14 mouse cellular contexts compared by ENCODE assay signal in the genomic region with DNA sequence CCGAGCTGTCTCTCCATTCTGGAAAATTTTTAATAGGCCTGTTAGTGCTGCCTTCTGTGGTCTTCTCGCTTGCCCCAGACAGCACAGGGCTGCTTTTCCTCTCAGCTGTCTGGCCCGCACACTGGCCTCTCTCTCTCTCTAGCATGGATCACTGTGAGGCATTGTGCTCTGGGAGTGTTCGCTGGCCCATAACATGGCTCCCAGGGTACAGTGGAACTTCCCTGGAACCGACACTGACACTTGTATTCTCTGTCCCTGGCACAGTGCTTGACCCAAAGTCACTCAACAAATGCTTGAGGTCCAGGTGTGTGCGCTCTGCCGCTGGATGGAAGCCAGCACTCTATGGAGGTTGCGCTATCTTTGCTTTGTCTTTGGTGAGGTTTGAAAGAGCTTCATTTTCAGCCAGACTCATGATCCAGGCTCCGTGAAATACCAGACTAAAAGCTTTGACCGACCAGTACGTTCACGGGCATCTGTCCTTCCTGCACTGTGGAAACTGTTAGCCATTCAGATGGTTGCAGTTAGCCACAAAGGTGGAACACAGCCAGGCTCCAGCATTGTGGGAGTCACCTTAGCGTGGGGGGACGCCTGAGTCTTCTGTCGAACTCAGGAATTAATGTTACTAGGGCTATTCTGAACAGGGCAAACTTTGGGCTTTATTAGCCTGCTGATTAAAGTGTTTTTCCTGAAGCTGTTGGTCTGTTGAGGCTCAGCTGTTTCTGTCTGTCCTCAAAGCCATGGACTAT. TPM values are rescaled to one million over a fixed set of nuclear protein-coding genes. Genes with fewer than 3 reads are reported as not detected.
DNase-seq lines count a peak whose midpoint lies in the region; ATAC-seq and TF ChIP-seq lines count a peak whose summit lies in the region.
"Had no signal": no experiment of that assay in that cellular context is flagged by ENCODE, and none has a peak within 500 bp of the region (broad histone marks: within the 10 kb centered on the region; RNA-seq: fewer than 3 reads in every experiment).

No protein-coding gene starts in this region.

- H3K4me1 ChIP-seq in heart, postnatal 0 days (ENCODE audit: control insufficient read depth, insufficient read depth) = peaks cover 18% of the 10 kb centered on the region; the same call in 1 of the 2 replicates
- no peaks in the 10 kb centered on the region for H3K4me1 ChIP-seq in midbrain, postnatal 0 days (ENCODE audit: insufficient read depth, low read length)
- H3K4me1 ChIP-seq in midbrain, embryonic 16.5 days (ENCODE audit: control insufficient read depth, insufficient read depth, low read length) = no peaks in the 10 kb centered on the region
- no peaks in the 10 kb centered on the region for H3K4me1 ChIP-seq in hindbrain, embryonic 15.5 days (replicated peaks)

- H3K9me3 ChIP-seq in heart, postnatal 0 days (replicated peaks; ENCODE audit: control insufficient read depth, low read length) = no peaks in the 10 kb centered on the region
- no peaks in the 10 kb centered on the region for H3K9me3 ChIP-seq in midbrain, postnatal 0 days (ENCODE audit: low read length)
- H3K9me3 ChIP-seq in midbrain, embryonic 16.5 days (replicated peaks; ENCODE audit: control insufficient read depth, low read length, poor library complexity, severe bottlenecking) = no peaks in the 10 kb centered on the region
- no peaks in the 10 kb centered on the region for H3K9me3 ChIP-seq in hindbrain, embryonic 15.5 days
- H3K9me3 ChIP-seq: heart, embryonic 15.5 days had no signal

- 65% methylated on average over 15 of the region's 15 CpGs for WGBS in heart, postnatal 0 days
- WGBS in midbrain, postnatal 0 days = 68% methylated on average over 15 of the region's 15 CpGs
- 69% methylated on average over 15 of the region's 15 CpGs for WGBS in midbrain, embryonic 16.5 days
- WGBS in hindbrain, embryonic 15.5 days = 65% methylated on average over 15 of the region's 15 CpGs

- peaks cover 10% of the 10 kb centered on the region; the same call in 1 of the 2 replicates for H3K36me3 ChIP-seq in heart, postnatal 0 days (replicated peaks; ENCODE audit: control insufficient read depth, insufficient read depth, low read length)
- H3K36me3 ChIP-seq in midbrain, postnatal 0 days (ENCODE audit: insufficient read depth, low read length) = peaks cover 8% of the 10 kb centered on the region; the same call in 1 of the 2 replicates
- H3K36me3 ChIP-seq in midbrain, embryonic 16.5 days (ENCODE audit: control insufficient read depth, insufficient read depth, low read length) = peaks cover 3% of the 10 kb centered on the region; the same call in 1 of the 2 replicates
- peaks cover 3% of the 10 kb centered on the region; the same call in 1 of the 2 replicates for H3K36me3 ChIP-seq in hindbrain, embryonic 15.5 days

- TF ChIP-seq CTCF in heart, postnatal 0 days (IDR thresholded peaks at IDR 0.05; ENCODE audit: low read depth) = no peak
- no peak for TF ChIP-seq CTCF in midbrain, postnatal 0 days (IDR thresholded peaks at IDR 0.05)

- no peaks in the 10 kb centered on the region for H3K27me3 ChIP-seq in heart, postnatal 0 days (ENCODE audit: control insufficient read depth, insufficient read depth, low read length)
- no peaks in the 10 kb centered on the region for H3K27me3 ChIP-seq in midbrain, postnatal 0 days (ENCODE audit: insufficient read depth, low read length)
- no peaks in the 10 kb centered on the region for H3K27me3 ChIP-seq in midbrain, embryonic 16.5 days (ENCODE audit: control insufficient read depth, insufficient read depth, low read depth, low read length)
- no peaks in the 10 kb centered on the region for H3K27me3 ChIP-seq in hindbrain, embryonic 15.5 days
- H3K27me3 ChIP-seq: heart, embryonic 15.5 days had no signal

- peak overlapping the region; percentile 56 for H3K27ac ChIP-seq in heart, postnatal 0 days (ENCODE audit: low read depth)
- no peak overlapping the region for H3K27ac ChIP-seq in midbrain, postnatal 0 days (ENCODE audit: low read depth, low read length)
- no peak overlapping the region for H3K27ac ChIP-seq in midbrain, embryonic 16.5 days (ENCODE audit: low read length)
- H3K27ac ChIP-seq in hindbrain, embryonic 15.5 days (replicated peaks) = no peak overlapping the region
- H3K27ac ChIP-seq: heart, embryonic 15.5 days had no signal

- no peak overlapping the region for H3K4me3 ChIP-seq in heart, postnatal 0 days (ENCODE audit: low read depth, low read length)
- H3K4me3 ChIP-seq in midbrain, postnatal 0 days (ENCODE audit: low read depth, low read length) = no peak overlapping the region
- no peak overlapping the region for H3K4me3 ChIP-seq in midbrain, embryonic 16.5 days (ENCODE audit: low read depth, low read length)
- no peak overlapping the region for H3K4me3 ChIP-seq in hindbrain, embryonic 15.5 days
- H3K4me3 ChIP-seq: heart, embryonic 15.5 days had no signal

- no peak overlapping the region for H3K9ac ChIP-seq in heart, postnatal 0 days (replicated peaks; ENCODE audit: low read depth, low read length)
- no peak overlapping the region for H3K9ac ChIP-seq in midbrain, postnatal 0 days (replicated peaks; ENCODE audit: low read length, poor library complexity, severe bottlenecking)
- H3K9ac ChIP-seq in midbrain, embryonic 16.5 days (ENCODE audit: low read depth, low read length) = no peak overlapping the region
- no peak overlapping the region for H3K9ac ChIP-seq in hindbrain, embryonic 15.5 days
- H3K9ac ChIP-seq: heart, embryonic 15.5 days had no signal

- no peak for DNase-seq in heart, postnatal 0 days (ENCODE audit: low spot score)
- DNase-seq in heart, postnatal 4 days = no peak
- DNase-seq in midbrain, postnatal 0 days (ENCODE audit: low spot score) = peak; percentile 34
- DNase-seq in testis, postnatal 10 days (ENCODE audit: low spot score) = peak; percentile 66
- DNase-seq in thymus, postnatal 25 days = no peak
- DNase-seq: adrenal gland, adult 2 months; gastrocnemius, postnatal 14 days; kidney, adult 8-10 months; layer of hippocampus, postnatal 36 days; liver; lung, postnatal 10 days had no signal

- ATAC-seq in heart, postnatal 0 days (ENCODE audit: insufficient read depth, low read depth) = no peak; the same call in 1 of the 2 replicates
- peak; percentile 39; the same call in 1 of the 2 replicates for ATAC-seq in midbrain, postnatal 0 days (ENCODE audit: low FRiP score)
- ATAC-seq in midbrain, embryonic 16.5 days = no peak
- ATAC-seq in hindbrain, embryonic 15.5 days (ENCODE audit: low FRiP score, low read depth) = peak; percentile 55

- no peak for TF ChIP-seq EP300 in heart, postnatal 0 days (IDR thresholded peaks at IDR 0.05; ENCODE audit: low read depth)

- H3K4me2 ChIP-seq in heart, postnatal 0 days (ENCODE audit: low read depth, low read length) = no peak overlapping the region
- no peak overlapping the region for H3K4me2 ChIP-seq in midbrain, postnatal 0 days (ENCODE audit: low read depth, low read length, poor library complexity, severe bottlenecking)
- no peak overlapping the region for H3K4me2 ChIP-seq in midbrain, embryonic 16.5 days (ENCODE audit: low read length)
- no peak overlapping the region for H3K4me2 ChIP-seq in hindbrain, embryonic 15.5 days
- H3K4me2 ChIP-seq: heart, embryonic 15.5 days had no signal

RNA-seq across cellular contexts. Expression of a gene that starts 29.4 kb away (rescaled TPM):
- 22.4 and 31.8 TPM in 2 replicates for total RNA-seq in heart, postnatal 0 days (2014; rRNA removed; ENCODE audit: low replicate concordance)
- polyA plus RNA-seq in heart, postnatal 0 days (2015; fragmentation: Nextera tagmentation; extraction: Ambion mirVana) = 3.4 and 4.2 TPM in 2 replicates
- total RNA-seq in heart, postnatal 4 days (2021) = 10 to 100 TPM; 35.0 to 35.1 TPM
- 56.2 and 70.5 TPM in 2 replicates for total RNA-seq in midbrain, postnatal 0 days (2014; rRNA removed)
- polyA plus RNA-seq in midbrain, postnatal 0 days (2015; fragmentation: Nextera tagmentation; extraction: Ambion mirVana) = 11.9 and 13.2 TPM in 2 replicates
- polyA plus RNA-seq in midbrain, embryonic 16.5 days (2015; fragmentation: Nextera tagmentation; extraction: Ambion mirVana) = 15.2 and 15.9 TPM in 2 replicates
- polyA plus RNA-seq in hindbrain, embryonic 15.5 days (2015; fragmentation: Nextera tagmentation; extraction: Ambion mirVana) = 10.8 and 12.0 TPM in 2 replicates

RNA-seq across cellular contexts. Expression of a gene that starts 44.4 kb away (rescaled TPM):
- total RNA-seq in heart, postnatal 0 days (2014; rRNA removed; ENCODE audit: low replicate concordance) = 11.4 and 36.1 TPM in 2 replicates
- not detected in 2 replicates for polyA plus RNA-seq in heart, postnatal 0 days (2015; fragmentation: Nextera tagmentation; extraction: Ambion mirVana)
- 10 to 100 TPM; 12.8 to 14.2 TPM for total RNA-seq in heart, postnatal 4 days (2021)
- total RNA-seq in midbrain, postnatal 0 days (2014; rRNA removed) = not detected in 2 replicates
- polyA plus RNA-seq in midbrain, postnatal 0 days (2015; fragmentation: Nextera tagmentation; extraction: Ambion mirVana) = not detected in 2 replicates
- polyA plus RNA-seq in midbrain, embryonic 16.5 days (2015; fragmentation: Nextera tagmentation; extraction: Ambion mirVana) = not detected in 2 replicates
- polyA plus RNA-seq in hindbrain, embryonic 15.5 days (2015; fragmentation: Nextera tagmentation; extraction: Ambion mirVana) = not detected in 2 replicates
- polyA plus RNA-seq: adrenal gland, adult 2 months; heart, embryonic 15.5 days had no signal

Comparison
In these comparisons a context has a peak if more than half of its experiments do, and no peak if none do; other contexts are left out.
1. ATAC-seq: peak in midbrain, postnatal 0 days (single experiment) and hindbrain, embryonic 15.5 days (single experiment); none in heart, postnatal 0 days (single experiment) and midbrain, embryonic 16.5 days (single experiment).
2. DNase-seq: peak in midbrain, postnatal 0 days (single experiment) and testis, postnatal 10 days (single experiment); none in heart, postnatal 0 days (single experiment), heart, postnatal 4 days (single experiment) and thymus, postnatal 25 days (single experiment).